Mouse (Mus musculus) olfactory bulb, adult 2 months (tissue): ENCODE results near the gene Lnx2.

Source experiments
- CTCF ChIP-seq: fragments of 200-500 bp; IDR thresholded peaks from 2 replicates; pipeline ENCODE4 v1.5.1; 2012; ENCODE audit warnings: low read depth, mild to moderate bottlenecking, low read length, moderate library complexity; ENCODE audit not compliant: insufficient read depth
- POLR2A ChIP-seq: fragments of 200-500 bp; IDR thresholded peaks from 2 replicates; pipeline ENCODE4 v1.6.1; 2012; ENCODE audit warnings: mild to moderate bottlenecking, low read depth, low read length, moderate library complexity; ENCODE audit not compliant: insufficient read depth

DNA sequence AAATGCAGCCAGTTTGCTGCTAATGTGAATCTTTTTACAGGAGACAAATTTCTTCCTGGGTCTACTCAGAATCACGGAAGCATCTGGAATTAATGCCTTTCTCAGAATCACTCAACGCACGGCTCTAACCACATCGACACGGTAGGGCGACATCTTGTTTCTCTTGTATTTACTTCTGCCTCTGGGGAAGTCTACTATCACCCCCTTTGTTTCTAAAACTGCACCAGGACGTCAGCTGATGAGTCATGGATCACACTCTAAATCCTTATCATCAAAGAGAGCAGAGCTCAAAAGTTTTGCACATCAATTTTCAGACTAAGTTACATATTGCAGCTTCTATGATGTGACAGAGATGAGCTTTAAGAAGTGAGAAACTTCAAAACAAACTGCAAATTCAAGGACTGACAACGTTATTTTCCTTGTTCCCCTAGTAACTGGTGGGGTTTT lies 13.1 kb downstream of the Lnx2 start:
- TF ChIP-seq CTCF (no peak), POLR2A (no peak)
